Mouse (Mus musculus): ENCODE measurements around the gene Thumpd2.

Thumpd2 gene

DNA sequence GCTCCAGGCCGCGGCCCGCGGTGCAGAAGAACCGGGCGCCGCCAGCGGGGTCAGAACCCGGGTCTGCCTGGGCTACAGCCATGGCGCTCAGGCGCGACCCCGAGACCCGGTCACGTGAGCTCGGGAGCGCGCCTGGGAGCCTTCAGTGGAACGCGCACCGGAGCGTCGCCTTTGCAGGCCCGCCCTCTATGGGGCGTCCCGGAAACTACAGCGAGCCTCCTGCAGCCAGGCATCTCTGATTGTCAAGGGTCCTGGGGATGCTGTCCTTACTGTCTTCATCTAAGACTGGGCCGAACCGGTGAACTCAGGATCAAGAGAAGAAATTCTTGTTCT, at the start of gene Thumpd2:
Gene Thumpd2 (minus strand): TSS at position 104 of the 333 bp plus-strand sequence.
- in situ Hi-C loops (cut with MboI; ENCODE audit: unreplicated experiment in 2 of 2): loop anchor here (5.0 to 25.0 kb wide), 3 partner anchors 438 to 603 kb away; no protein-coding TSS in a partner anchor

DNA sequence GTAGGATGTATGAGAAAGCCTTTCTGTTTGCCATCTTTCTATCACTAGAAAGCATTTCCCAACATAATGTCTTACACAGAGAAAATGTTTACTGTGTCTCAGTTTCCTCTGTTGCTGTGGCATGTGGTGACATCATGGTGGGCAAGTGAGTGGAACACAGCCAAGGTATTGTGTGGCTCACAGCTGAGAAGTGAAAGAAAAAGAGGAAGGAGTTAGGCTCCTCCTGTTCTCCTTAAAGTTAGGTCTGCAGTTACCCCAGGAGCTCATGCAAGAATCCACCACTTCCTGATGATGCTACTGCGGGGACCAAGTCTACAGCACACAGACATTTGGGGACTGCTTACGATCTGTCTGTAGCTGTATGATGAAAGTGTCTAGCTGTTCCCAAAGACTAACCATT, 39.4 kb upstream of the Thumpd2 start:
- in situ Hi-C loops (cut with MboI; ENCODE audit: unreplicated experiment in 2 of 2): no loop called here

DNA sequence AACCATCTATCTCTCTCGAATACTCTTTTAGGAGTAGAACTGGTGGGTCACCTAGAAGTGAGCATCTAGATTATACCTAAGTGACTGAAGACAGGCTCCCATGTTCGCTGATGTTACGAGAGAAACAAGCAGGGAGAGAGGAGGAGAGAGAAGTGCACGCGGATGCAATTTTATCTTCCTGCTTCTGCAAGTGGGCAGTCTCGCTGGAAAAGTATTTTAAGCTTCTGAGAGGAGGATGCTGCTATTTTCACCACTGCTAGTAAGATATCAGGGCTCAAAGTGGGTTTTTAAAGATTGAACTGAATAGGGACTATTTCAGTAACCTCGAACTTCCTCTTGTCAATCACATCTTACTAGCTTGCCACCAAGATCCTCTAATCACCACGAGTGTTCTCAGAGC, 38.0 kb upstream of the Thumpd2 start:
- in situ Hi-C loops (cut with MboI; ENCODE audit: unreplicated experiment in 2 of 2): no loop called here

DNA sequence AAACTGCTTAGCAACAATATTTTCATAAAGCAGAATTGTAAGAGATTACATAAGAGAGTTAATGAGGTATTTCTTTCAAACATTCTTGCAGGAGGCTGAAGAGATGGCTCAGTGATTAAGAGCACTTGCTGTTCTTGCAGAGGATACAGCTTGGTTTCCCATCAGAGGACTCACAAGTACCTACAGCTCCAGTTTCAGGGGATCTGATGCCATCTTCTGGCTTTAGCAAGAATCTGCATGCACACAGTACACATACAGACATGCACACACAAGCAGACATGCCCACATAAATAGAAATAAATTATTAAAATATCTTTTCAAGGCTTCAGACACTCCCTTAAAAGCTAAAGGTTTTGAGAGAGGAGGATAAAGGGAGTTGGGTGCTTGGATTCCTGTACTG, 33.6 kb upstream of the Thumpd2 start:
- in situ Hi-C loops (cut with MboI; ENCODE audit: unreplicated experiment in 2 of 2): no loop called here

DNA sequence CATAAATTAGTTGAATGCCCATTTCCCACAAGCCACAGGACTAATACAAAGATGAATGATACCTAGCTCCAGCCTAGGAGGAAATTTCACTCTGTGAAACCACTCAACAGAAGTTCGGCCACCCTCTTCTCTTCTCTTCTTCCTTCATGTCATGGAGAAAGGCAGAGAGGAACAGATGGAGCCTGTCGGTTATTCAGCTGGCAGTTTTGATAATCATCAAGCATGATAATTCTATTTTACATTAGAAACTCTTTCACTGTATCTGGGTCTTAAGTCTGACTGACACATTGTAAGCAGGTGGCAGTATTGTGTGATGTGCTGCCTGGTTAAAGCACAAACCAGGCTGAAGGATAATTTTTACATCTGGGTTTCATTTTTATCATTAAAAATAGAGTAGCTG, 31.6 kb upstream of the Thumpd2 start:
- in situ Hi-C loops (cut with MboI; ENCODE audit: unreplicated experiment in 2 of 2): no loop called here

DNA sequence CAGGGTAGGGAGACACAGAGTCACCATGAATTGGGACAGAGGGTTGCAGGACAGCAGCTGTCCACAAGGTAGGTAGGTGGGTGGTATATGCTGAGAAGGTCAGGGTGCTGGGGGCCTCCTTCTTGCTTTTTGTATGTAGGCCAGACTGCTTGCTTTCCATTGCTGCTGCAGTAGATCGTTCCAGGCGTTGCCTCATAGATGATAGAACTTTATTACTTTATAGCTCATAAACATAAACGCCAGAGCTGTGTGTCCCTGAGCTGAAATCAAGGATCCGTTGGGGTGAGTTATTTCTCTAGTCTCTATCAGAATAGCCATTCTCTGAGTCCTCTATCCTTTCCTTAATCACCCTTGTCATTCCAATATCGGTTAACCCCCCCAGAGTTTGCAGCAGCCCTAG, 27.9 kb upstream of the Thumpd2 start:
- in situ Hi-C loops (cut with MboI; ENCODE audit: unreplicated experiment in 2 of 2): no loop called here

DNA sequence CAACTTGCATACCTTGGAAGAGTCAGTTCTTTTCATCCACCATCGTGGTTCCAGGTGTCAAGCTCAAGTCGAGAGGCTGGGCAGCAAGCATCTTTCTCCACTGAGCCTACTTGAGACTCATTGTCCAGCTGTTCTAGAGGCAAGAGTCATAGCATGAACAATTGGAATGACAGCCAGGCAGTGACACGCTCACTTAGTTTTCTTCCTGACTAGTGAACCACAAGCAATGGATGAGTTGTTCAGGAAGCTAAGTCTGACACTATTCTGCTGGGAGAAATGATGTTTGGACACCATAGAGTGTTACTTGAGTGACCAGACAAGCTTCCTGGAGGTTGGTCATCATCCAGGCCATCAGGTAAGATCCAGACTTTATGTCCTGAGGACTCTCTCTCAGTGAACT, 24.0 kb upstream of the Thumpd2 start:
- in situ Hi-C loops (cut with MboI; ENCODE audit: unreplicated experiment in 2 of 2): loop anchor here in 1 of 2 experiments (10.0 kb wide), 1 partner anchor 474 kb away; no protein-coding TSS in a partner anchor

DNA sequence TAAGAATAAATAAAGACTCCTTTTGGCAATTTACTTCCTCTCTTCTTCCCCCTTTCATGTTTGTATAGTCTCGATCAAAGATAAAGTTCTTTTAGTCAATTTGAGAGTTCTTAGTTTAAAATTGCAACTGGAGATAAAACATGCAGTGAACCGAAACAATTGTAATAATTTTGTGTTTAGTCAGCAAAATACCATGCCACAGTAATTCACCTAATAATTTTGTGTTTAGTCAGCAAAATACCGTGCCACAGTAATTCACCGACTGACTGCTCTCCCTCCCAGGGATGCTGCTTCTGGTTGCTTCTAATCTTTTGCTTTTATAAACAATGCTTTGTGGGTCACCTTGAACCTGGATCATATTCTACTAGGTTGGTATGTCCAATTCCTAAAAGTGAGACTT, 22.9 kb upstream of the Thumpd2 start:
- in situ Hi-C loops (cut with MboI; ENCODE audit: unreplicated experiment in 2 of 2): loop anchor here in 1 of 2 experiments (10.0 kb wide), 1 partner anchor 473 kb away; no protein-coding TSS in a partner anchor

DNA sequence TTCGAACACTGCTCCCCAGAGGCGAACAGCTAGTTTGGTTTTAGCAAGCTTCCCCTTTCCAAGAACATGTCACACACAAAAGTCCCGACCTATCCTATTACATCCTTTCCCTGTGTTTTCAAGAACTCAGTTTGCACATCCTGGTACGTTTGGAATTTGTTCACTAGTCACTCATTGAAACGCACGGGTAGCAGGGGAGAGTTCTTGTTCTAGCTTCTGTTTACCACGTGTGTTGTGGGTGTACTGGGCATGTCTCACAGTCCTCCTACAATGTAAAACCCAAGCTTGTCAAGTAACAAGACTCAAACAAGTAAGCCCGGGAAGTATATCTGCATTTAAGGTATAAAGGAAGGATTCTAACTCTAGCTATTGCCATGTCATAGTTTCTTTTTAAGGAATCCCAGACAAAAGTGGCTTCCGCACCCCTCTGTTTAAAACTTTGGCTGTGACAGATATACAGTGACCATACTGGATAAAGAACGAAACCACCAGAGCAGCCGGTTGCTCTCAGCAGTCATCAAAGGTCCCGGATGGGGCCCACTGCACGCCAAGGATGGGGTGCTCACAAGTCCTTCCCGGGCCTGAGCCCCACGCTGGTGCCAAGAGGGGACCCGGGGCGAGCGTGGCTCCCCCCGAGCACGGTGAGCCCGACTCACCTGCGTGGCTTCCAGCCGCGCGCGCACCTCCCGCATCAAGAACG, 453 bp downstream of the Thumpd2 start:
- in situ Hi-C loops (cut with MboI; ENCODE audit: unreplicated experiment in 2 of 2): loop anchor here in 1 of 2 experiments (25.0 kb wide), 1 partner anchor 602 kb away; no protein-coding TSS in a partner anchor

DNA sequence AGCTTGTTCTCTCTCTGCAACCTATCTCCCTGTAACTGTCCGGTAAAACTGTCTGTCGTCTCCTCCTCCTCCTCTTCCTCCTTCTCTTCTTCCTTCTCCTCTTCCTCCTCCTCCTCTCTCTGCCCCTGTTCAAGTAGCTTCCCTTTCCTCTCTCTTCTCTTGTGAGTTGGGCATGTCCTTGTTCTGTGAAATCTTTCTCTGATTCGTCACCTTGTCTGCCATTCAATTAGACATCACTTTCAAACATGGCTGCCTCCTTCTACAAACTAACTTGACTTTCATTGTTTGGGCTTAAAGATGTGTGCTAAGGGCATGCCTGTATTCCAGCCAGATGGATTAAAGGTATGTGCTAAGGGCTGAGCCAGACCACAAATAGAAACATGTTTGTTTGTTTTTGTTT, 1.5 kb downstream of the Thumpd2 start:
- in situ Hi-C loops (cut with MboI; ENCODE audit: unreplicated experiment in 2 of 2): loop anchor here in 1 of 2 experiments (25.0 kb wide), 1 partner anchor 601 kb away; no protein-coding TSS in a partner anchor

DNA sequence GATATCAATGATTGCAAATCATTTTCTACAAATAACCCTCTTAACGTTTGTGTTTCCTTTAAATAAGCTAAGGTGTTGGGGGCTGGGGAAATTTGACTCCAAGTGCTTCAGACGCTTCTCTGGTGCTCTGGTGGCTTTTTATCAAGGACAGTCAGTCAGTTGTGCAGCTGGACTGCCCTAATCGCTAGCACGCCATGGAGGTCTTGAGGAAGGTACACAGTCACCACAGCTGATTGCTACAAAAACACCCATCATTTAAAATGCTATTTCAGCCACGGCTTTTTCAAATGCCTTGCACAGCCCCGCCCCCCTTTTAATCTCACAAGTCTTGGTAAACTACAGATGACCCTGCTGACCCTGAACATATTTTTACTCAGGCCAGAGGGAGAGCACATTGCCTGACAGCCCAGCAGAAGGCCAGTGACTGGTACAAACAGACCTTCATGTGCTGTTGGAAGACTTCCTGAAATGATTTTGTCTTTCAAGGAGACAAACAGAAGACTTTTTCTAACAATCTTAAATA, 2.5 kb downstream of the Thumpd2 start:
- in situ Hi-C loops (cut with MboI; ENCODE audit: unreplicated experiment in 2 of 2): loop anchor here in 1 of 2 experiments (25.0 kb wide), 1 partner anchor 600 kb away; no protein-coding TSS in a partner anchor

DNA sequence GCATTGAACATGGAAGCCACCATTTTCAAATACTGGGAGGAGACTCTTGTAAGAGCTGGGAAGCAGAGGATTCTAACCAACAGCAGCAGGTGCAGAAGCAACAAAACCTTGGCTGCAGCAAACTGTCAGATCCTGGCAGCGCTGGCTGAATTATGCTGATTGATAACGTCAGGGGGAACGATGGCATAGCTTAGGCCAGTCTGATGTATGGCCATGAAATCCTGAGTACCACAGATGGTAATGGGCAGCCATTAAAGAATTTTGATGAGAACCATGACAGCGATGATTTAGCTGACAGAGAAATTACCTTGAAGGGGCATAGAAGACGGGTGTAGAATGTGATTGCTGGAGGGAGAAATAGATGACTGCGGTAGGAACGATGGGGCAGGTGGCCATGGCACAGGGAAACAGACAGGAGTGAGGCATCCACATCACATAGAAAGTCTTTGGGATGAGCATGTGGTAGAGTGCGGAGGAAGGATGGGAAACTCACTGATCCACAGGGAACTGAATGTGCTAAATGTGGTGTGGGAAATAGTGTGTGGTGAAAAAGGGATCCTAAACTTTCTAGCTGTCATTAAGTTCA, 8.0 kb downstream of the Thumpd2 start:
- in situ Hi-C loops (cut with MboI; ENCODE audit: unreplicated experiment in 2 of 2): loop anchor here in 1 of 2 experiments (25.0 kb wide), 1 partner anchor 595 kb away; no protein-coding TSS in a partner anchor

DNA sequence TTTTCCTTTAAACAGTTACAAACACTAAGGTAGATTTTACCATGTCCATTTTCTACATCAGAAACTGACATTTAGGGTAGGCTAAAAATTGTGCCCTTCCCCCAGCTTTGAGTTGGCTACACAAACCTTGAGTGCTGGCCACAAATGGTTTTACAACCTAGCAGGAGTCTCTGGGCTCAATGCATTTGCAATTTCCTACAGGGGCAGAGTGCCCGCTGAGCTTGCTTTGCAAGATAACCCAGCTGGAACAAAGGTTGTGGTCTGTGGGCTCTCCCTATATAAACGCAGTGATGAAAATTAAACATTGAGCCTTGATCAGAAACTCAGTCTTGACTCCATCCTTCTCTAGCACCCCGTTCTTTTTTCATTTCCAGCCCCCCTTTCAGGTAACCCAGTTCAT, 8.8 kb downstream of the Thumpd2 start:
- in situ Hi-C loops (cut with MboI; ENCODE audit: unreplicated experiment in 2 of 2): loop anchor here in 1 of 2 experiments (25.0 kb wide), 1 partner anchor 594 kb away; no protein-coding TSS in a partner anchor

DNA sequence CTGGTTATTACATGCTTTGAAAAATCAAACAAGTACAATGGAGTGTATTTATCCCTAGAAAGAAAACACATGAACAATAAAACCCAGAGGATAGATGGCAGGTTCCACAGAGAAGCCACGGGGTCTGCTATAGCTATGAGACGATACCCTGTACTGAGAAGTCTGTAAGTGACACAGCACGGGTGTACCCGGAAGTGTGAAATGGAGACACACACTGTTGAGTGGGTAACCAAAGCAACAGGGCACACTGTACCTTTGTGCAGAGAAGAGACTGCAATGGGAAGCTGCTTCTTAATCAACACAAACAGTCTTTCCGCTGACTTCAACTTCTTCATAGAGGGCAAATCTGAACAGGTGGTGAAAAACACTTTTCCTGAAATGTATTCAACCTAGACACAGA, 9.4 kb downstream of the Thumpd2 start:
- in situ Hi-C loops (cut with MboI; ENCODE audit: unreplicated experiment in 2 of 2): loop anchor here in 1 of 2 experiments (25.0 kb wide), 1 partner anchor 593 kb away; no protein-coding TSS in a partner anchor

DNA sequence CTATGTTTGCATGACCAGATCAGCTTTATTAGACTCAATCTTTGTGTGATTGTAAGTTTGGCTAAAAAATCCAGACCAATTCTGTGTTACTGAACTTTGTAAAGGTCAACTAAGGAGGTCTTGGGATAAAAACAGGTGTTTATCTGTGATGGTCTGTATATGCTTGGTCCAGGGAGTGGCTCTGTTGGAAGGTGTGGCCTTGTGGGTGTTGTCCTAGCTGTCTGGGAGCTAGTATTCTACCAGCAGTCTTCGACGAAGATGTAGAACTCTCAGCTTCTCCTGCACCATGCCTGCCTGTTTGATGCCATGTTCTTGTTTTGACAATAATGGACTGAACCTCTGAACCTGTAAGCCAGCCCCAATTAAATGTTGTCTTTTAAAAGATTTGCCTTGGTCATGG, 11.6 kb downstream of the Thumpd2 start:
- in situ Hi-C loops (cut with MboI; ENCODE audit: unreplicated experiment in 2 of 2): loop anchor here in 1 of 2 experiments (25.0 kb wide), 1 partner anchor 591 kb away; no protein-coding TSS in a partner anchor

DNA sequence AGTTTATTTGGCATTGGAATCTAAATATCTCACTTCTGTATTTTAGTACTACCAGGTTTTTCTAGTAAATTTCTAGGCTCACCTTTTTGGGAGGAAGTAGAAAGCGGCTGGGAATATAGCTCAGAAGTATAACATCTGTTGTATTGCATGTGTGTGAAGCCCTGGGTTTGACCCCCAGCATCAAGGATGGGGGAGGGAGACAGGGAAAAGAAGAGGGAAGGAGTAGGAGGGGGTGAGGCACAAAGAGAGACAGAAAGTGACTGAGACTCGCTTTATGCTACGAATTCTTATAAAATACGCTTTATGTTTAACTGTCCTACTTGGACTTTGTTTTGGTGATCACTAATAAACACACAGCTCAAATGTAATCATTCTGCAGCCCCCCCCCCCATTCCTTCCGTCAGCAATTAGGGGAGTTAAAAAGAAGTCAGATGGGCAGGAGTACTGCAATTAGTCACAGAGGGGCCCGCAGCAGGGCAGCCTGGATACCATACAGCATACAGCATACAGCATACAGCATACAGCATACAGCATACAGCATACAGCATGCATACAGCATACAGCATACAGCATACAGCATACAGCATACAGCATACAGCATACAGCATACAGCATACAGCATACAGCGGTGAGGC, 16.8 kb downstream of the Thumpd2 start:
- in situ Hi-C loops (cut with MboI; ENCODE audit: unreplicated experiment in 2 of 2): no loop called here

DNA sequence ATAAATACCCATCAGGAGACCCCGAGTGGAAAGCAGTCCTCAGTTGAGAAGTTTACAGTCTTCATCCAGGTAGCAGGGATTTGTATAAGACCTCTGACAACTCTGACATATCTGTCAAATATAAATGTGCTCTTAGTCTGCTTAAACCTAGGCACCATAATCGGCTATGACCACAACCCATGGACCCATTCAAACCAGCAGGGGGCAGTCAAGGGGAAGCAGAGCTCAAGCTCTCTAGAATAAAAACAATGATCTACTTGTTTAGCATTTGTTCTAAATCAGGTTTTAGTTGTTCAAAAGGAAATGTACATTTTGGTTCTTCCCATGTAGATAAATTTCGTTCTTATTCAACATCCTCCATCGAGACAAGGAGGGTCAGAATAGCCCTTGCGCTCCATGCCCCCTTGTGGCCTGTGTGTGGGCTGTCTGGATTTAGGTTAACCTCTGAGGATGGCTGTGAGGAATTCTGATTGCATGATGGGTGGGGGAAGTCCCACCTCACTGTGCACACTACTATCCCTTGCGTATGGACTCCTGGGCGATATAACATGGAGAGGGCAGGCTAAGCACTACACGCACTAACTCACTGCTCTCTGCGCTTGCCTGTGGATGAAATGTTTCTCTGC, 19.2 kb downstream of the Thumpd2 start:
- in situ Hi-C loops (cut with MboI; ENCODE audit: unreplicated experiment in 2 of 2): no loop called here

DNA sequence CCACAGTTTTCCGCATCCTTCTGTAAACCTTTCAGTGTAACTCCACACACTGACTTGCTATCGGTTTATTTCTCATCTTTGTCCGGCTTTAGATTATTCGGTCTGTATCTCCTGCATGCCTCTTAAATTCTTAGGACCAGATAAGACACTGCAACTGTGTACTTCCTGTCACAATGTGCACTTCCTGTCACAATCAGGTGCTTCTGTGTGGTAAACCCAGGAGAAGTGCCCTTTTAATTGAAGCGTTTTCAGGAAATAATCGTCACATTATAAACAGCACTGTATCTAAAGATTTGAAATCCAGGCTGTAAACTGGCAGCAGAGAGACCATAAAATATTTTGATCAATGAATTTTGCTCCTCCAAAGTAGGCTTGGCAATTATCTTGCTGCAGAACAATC, 19.8 kb downstream of the Thumpd2 start:
- in situ Hi-C loops (cut with MboI; ENCODE audit: unreplicated experiment in 2 of 2): no loop called here

DNA sequence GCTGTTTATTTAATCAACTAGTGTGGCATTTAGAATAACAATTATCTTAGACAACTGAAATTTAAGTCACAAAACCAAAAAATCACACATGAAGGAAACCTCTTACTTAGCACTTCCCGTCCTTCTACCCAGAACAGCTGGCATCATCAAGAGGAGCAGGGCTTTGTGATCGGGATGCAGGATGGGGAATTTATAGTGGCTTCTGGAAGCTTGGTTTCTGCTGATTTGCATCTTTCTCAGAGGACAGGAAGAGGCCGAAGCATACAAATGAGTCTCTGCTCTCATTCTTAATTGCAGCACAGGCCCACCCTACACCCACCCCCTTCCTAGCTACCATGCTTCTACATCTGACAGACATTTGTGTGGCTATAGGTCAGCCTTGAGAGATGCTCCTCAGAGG, 20.5 kb downstream of the Thumpd2 start:
- in situ Hi-C loops (cut with MboI; ENCODE audit: unreplicated experiment in 2 of 2): no loop called here

DNA sequence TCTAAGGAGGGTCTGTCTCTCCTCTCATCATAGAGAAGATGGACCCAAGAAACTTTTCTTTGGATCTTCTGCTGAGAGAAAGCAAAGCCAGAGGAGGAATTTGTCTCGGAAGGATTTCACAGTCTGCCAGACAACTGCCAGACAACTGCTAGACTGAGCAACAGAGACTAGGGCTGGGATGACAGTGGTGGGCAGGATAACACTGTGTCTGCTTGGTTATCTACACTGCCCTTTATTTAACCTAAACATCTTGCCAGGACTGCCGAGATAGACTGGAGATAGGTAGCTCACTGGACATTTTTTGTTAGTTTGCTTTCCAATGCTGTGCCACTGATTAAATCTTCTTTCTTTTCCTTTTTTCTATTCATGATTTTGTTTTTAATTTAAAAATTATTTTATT, 23.2 kb downstream of the Thumpd2 start:
- in situ Hi-C loops (cut with MboI; ENCODE audit: unreplicated experiment in 2 of 2): no loop called here

Measured in v-Abl transformed pro-B cells (cell line).